Mouse (Mus musculus) liver, embryonic 13.5 days (tissue): ENCODE results near the gene Pnmal1. TPM values are rescaled to one million over a fixed set of nuclear protein-coding genes. Genes with fewer than 3 reads are reported as not detected.

ENCODE experiments used
- ATAC-seq: fragments of 200-750 bp; cut with Nextera tagmentation; 2 replicates; pipeline ENCODE4 v1.8.0; 2017; ENCODE audit warnings: low read depth, mild to moderate bottlenecking, moderate number of reproducible peaks, moderate library complexity
- DNase-seq: peaks from one replicate; pipeline ENCODE4 v3.0.0; 2022
- H3K27ac ChIP-seq: fragments of 300-500 bp; sonication (generic); 2 replicates; pipeline ENCODE4 v1.5.1; 2015; ENCODE audit warnings: moderate library complexity, mild to moderate bottlenecking, inconsistent platforms
- H3K27me3 ChIP-seq: fragments of 300-500 bp; sonication (generic); 2 replicates; pipeline ENCODE4 v1.6.1; 2015; ENCODE audit warnings: mild to moderate bottlenecking, inconsistent platforms
- H3K36me3 ChIP-seq: fragments of 300-500 bp; sonication (generic); 2 replicates; pipeline ENCODE4 v1.6.1; 2015; ENCODE audit warnings: mild to moderate bottlenecking, inconsistent platforms
- H3K4me1 ChIP-seq: fragments of 300-500 bp; sonication (generic); replicated peaks from 2 replicates; pipeline ENCODE4 v1.6.1; 2015; ENCODE audit warnings: inconsistent platforms
- H3K4me2 ChIP-seq: fragments of 300-500 bp; sonication (generic); 2 replicates; pipeline ENCODE4 v1.6.1; 2015; ENCODE audit warnings: inconsistent platforms, mild to moderate bottlenecking, moderate library complexity
- H3K4me3 ChIP-seq: fragments of 300-500 bp; sonication (generic); replicated peaks from 2 replicates; pipeline ENCODE4 v1.5.1; 2015; ENCODE audit warnings: mild to moderate bottlenecking, inconsistent platforms
- H3K9ac ChIP-seq: fragments of 300-500 bp; sonication (generic); 2 replicates; pipeline ENCODE4 v1.6.1; 2015; ENCODE audit warnings: mild to moderate bottlenecking, inconsistent platforms
- H3K9me3 ChIP-seq: fragments of 300-500 bp; sonication (generic); replicated peaks from 2 replicates; pipeline ENCODE4 v1.6.1; 2016; ENCODE audit warnings: inconsistent platforms
- WGBS: fragments of 180-500 bp; shearing (Covaris S2); methylation state at CpG from one replicate; pipeline ENCODE4 v1.1.7; 2015; ENCODE audit not compliant: insufficient replicate concordance; 5-methylcytosine and 5-hydroxymethylcytosine counted together
- polyA plus RNA-seq: library from polyadenylated mRNA; unstranded; fragments of >200 nt; fragmentation: Nextera tagmentation; extraction: Ambion mirVana; gene quantifications from 2 replicates; pipeline ENCODE4 v1.2.1, GENCODE M21; 2015

Gene Pnmal1
- polyA plus RNA-seq, 1 experiment from 2014 or later, result 0.07 TPM

DNA sequence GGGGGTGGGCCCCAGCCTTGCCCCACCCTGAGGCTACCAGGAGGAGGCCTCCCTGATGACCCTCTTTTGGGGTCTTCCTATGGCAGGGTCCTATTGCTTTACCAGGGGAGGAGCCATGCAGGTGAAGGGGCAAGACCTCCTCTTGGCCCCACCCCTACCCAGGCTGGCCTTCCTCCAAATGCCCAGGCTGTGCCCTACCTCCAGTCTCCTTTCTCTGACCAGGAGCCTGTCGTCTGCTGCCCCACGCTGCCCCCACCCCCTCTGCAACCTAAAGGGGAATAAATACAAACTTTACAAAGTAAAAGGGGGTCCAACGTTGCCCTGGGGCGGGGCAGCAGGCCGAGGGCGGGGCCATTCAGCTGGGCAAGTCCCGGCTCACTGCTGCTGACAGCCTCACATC lies 45.2 kb downstream of the Pnmal1 start:
- H3K4me2 ChIP-seq, result no peak overlapping the region
- H3K36me3 ChIP-seq, result peaks cover 74% of the 10 kb centered on the region
- H3K9ac ChIP-seq, result no peak overlapping the region
- DNase-seq (no peak), ATAC-seq (no peak)
- no peak overlapping the region for H3K27ac ChIP-seq
- peaks cover 34% of the 10 kb centered on the region for H3K4me1 ChIP-seq
- H3K4me3 ChIP-seq, result no peak overlapping the region
- no peaks in the 10 kb centered on the region for H3K27me3 ChIP-seq
- 69% methylated on average over 7 of the region's 7 CpGs for WGBS
- no peaks in the 10 kb centered on the region for H3K9me3 ChIP-seq

DNA sequence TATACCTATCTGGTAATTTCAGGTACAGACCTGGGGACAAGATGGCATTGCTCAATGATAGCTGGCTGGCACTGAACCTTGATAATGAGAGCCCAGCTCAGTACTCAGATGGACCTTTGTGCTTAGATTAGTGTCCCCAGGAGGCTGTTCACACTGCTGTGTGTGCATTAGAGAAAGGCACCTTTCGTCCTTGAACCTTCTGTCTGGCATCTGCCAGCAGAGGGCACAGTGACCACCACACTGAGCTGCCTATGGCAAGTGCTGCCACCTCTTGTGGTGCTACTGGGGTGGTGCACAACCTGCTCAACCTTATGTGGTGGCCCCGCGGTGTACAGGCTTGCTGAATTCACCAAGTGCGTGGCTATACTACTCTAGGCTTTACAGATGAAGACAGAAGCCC lies 47.8 kb downstream of the Pnmal1 start:
- H3K4me2 ChIP-seq, result no peak overlapping the region
- ATAC-seq, result no peak
- H3K4me3 ChIP-seq, result no peak overlapping the region
- H3K9ac ChIP-seq, result no peak overlapping the region
- no peak overlapping the region for H3K27ac ChIP-seq
- peaks cover 95% of the 10 kb centered on the region for H3K36me3 ChIP-seq
- no peaks in the 10 kb centered on the region for H3K27me3 ChIP-seq
- peaks cover 30% of the 10 kb centered on the region for H3K4me1 ChIP-seq
- whole genome bisulfite sequencing, result 75% methylated on average over 4 of the region's 4 CpGs
- no peaks in the 10 kb centered on the region for H3K9me3 ChIP-seq
- DNase-seq, result no peak

DNA sequence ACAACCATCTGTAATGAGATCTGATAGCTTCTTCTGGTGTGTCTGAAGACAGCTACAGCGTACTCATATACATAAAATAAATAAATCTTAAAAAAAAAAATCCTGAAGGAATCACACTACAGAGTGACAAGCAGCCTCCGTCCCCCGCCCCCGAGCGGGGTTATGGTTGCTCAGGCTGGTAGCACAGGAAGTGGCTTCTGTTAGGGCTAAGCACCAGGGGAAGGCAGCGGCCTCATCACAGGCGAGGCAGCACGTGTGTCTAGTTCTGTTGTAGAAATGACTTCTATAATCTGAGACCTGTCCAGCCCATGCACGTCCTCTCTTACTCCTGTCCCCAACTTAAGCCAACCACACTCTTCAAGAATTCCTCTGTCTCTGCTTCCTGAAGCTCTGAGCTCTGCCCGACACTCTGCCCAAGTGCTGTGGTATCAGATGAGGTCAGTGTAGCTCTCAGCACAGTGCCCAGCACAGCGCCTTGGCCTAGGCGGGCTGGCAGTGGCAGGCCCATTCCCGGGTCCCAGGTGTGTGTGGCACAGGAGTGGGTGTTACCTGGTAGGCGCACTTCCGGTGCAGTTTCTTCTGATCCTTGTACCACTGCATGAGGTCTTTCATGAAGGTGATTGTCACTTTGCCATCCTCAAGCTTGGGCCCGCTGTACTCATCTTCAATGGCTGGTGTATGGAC lies 50.0 kb downstream of the Pnmal1 start:
- H3K27ac ChIP-seq, result no peak overlapping the region
- no peaks in the 10 kb centered on the region for H3K9me3 ChIP-seq
- H3K4me3 ChIP-seq, result no peak overlapping the region
- H3K9ac ChIP-seq, result no peak overlapping the region
- peaks cover 12% of the 10 kb centered on the region; the same call in 1 of the 2 replicates for H3K4me1 ChIP-seq
- H3K4me2 ChIP-seq, result no peak overlapping the region
- no peaks in the 10 kb centered on the region for H3K27me3 ChIP-seq
- no peak for DNase-seq
- 77% methylated on average over 16 of the region's 16 CpGs for WGBS
- no peak for ATAC-seq
- peaks cover 99% of the 10 kb centered on the region for H3K36me3 ChIP-seq

DNA sequence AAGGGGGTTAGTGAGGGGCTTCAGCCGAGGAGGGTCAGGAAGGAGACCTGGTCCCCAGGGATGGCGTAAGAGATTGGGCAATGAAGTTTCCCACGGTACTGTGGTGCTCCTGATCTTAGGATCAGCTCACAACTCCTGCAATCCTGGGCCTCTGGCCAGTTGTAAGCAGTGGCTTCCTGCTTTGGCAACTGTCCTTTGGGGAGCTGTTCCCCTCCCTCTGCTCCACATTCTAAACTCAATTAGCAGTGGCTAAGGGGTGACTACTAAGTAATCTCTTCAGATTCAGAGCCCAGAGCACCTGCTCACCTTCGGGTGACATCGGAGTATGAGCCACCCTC lies 50.5 kb downstream of the Pnmal1 start:
- Histone ChIP-seq H3K9ac (no peak overlapping the region), H3K4me3 (no peak overlapping the region), H3K36me3 (peaks cover 99% of the 10 kb centered on the region), H3K9me3 (no peaks in the 10 kb centered on the region), H3K4me2 (no peak overlapping the region), H3K27ac (no peak overlapping the region), H3K27me3 (no peaks in the 10 kb centered on the region), H3K4me1 (peaks cover 9% of the 10 kb centered on the region; the same call in 1 of the 2 replicates)
- ATAC-seq (no peak), DNase-seq (no peak)
- WGBS, result 79% methylated on average over 5 of the region's 5 CpGs

DNA sequence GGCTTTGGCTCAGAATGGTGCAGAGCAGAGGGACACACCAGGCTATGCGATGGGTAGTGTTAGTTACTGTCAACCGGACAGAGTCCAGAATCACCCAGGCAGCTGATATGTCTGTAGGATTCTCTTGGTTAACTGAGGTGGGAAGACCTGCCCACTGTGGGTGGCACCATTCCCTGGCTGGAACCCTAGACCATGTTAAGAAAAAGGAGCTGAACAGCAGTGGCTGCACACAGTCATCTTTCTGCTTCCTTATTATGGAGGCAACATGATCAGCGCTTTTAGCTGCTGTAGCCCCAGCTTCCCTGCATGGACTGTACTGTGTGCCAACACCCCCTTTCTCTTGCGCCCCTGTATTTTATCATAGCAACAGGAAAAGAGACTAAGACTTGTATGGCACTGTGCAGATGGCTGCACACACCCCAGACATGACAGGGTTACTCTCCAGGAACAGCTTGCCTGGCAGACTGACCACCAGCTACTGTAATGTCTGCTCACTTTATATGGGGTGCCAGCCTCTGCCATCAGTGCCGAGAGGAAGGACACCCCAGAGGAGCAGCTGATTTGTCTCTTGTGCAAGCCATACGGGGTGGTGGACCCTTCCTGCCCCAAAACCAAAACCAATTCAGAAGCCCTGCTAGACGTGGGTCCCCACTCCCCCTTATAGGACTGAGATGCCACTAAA lies 52.6 kb downstream of the Pnmal1 start:
- Histone ChIP-seq H3K4me3 (no peak overlapping the region), H3K4me1 (peaks cover 9% of the 10 kb centered on the region), H3K9ac (no peak overlapping the region), H3K36me3 (peaks cover 99% of the 10 kb centered on the region), H3K27ac (no peak overlapping the region), H3K27me3 (no peaks in the 10 kb centered on the region), H3K9me3 (no peaks in the 10 kb centered on the region), H3K4me2 (no peak overlapping the region)
- ATAC-seq (no peak), DNase-seq (no peak)
- WGBS, result 77% methylated on average over 7 of the region's 7 CpGs

Other genes with a start within 250 kb of the Pnmal1 start
- not detected in 2 replicates for gene Ceacam9, start 237.8 kb upstream of the Pnmal1 start, polyA plus RNA-seq
- gene Ap2s1, start 221.3 kb upstream of the Pnmal1 start, polyA plus RNA-seq, result 195 and 202 TPM in 2 replicates
- gene Slc1a5, start 178.3 kb upstream of the Pnmal1 start, polyA plus RNA-seq, result 92.3 and 93.0 TPM in 2 replicates
- gene Strn4, start 143.8 kb upstream of the Pnmal1 start, polyA plus RNA-seq, result 32.8 and 34.0 TPM in 2 replicates
- 10.0 and 10.7 TPM in 2 replicates for gene Fkrp, start 142.9 kb upstream of the Pnmal1 start, polyA plus RNA-seq
- gene Prkd2, start 116.8 kb upstream of the Pnmal1 start, polyA plus RNA-seq, result 2.7 and 3.5 TPM in 2 replicates
- 0.15 and 0.17 TPM in 2 replicates for gene Dact3, start 84.4 kb upstream of the Pnmal1 start, polyA plus RNA-seq
- gene Gng8, start 67.9 kb upstream of the Pnmal1 start, polyA plus RNA-seq, result 0.67 and 0.81 TPM in 2 replicates
- gene Ptgir, start 53.2 kb upstream of the Pnmal1 start, polyA plus RNA-seq, result 1.0 and 1.5 TPM in 2 replicates
- gene Calm3, start 35.6 kb upstream of the Pnmal1 start, polyA plus RNA-seq, result 92.0 and 102 TPM in 2 replicates
- 0.34 and 0.61 TPM in 2 replicates for gene Pnmal2, start 15.0 kb upstream of the Pnmal1 start, polyA plus RNA-seq
- 0.07 and 0.09 TPM in 2 replicates for gene Gm42372, start 23.4 kb downstream of the Pnmal1 start, polyA plus RNA-seq
- 2.8 and 3.6 TPM in 2 replicates for gene Ccdc8, start 33.0 kb downstream of the Pnmal1 start, polyA plus RNA-seq
- 54.0 and 61.1 TPM in 2 replicates for gene Ppp5c, start 68.2 kb downstream of the Pnmal1 start, polyA plus RNA-seq
- gene Hif3a, start 102.7 kb downstream of the Pnmal1 start, polyA plus RNA-seq, result 12.6 and 14.8 TPM in 2 replicates
- 0.08 and 0.09 TPM in 2 replicates for gene Psg16, start 114.4 kb downstream of the Pnmal1 start, polyA plus RNA-seq
- not detected in 2 replicates for gene Ceacam3, start 190.6 kb downstream of the Pnmal1 start, polyA plus RNA-seq
- gene Psg29, start 243.8 kb downstream of the Pnmal1 start, polyA plus RNA-seq, result not detected in 2 replicates